Mouse (Mus musculus) CD8-positive naive resting alpha-beta T cell, adult 2 months (primary cell): Measurements from ENCODE around the gene Duxbl3.
"Not testable (repeated sequence)": the region's sequence is repeated elsewhere in the genome, so short reads cannot be mapped to it uniquely, and the experiment has no call there.

ENCODE experiments used
- DNase-seq, 2 experiments: peaks; one replicate each; pipeline ENCODE4 v3.0.0; 2022; ENCODE audit warnings: low read depth in 2 of 2, low spot score in 2 of 2

Duxbl3 gene

GRCm38 (mm10) chr14:26257756-26258617, at the start of gene Duxbl3:
TSS of gene Duxbl3 (plus strand) at chr14:26257962.
- DNase-seq, result not testable (repeated sequence)

- not testable (repeated sequence) for DNase-seq
Measured at GRCm38 (mm10) chr14:26216233-26217000, 41.3 kb upstream of the Duxbl3 start.

- not testable (repeated sequence) for DNase-seq
Measured at GRCm38 (mm10) chr14:26237183-26237582, 20.6 kb upstream of the Duxbl3 start.

GRCm38 (mm10) chr14:26258729-26259128, 967 bp downstream of the Duxbl3 start:
- not testable (repeated sequence) for DNase-seq

GRCm38 (mm10) chr14:26286737-26287136, 29.0 kb downstream of the Duxbl3 start:
- not testable (repeated sequence) for DNase-seq

- DNase-seq, result no peak
Measured at GRCm38 (mm10) chr14:26293859-26294258, 36.1 kb downstream of the Duxbl3 start.

- no peak for DNase-seq
Measured at GRCm38 (mm10) chr14:26297055-26297454, 39.3 kb downstream of the Duxbl3 start.

GRCm38 (mm10) chr14:26297484-26297883, 39.7 kb downstream of the Duxbl3 start:
- no peak for DNase-seq

- no peak for DNase-seq
Measured at GRCm38 (mm10) chr14:26303111-26303510, 45.3 kb downstream of the Duxbl3 start.

- DNase-seq, result no peak
Measured at GRCm38 (mm10) chr14:26306032-26306431, 48.3 kb downstream of the Duxbl3 start.

GRCm38 (mm10) chr14:26308813-26309212, 51.1 kb downstream of the Duxbl3 start:
- no peak for DNase-seq

GRCm38 (mm10) chr14:26309511-26309910, 51.7 kb downstream of the Duxbl3 start:
- DNase-seq, result no peak

- no peak for DNase-seq
Measured at GRCm38 (mm10) chr14:26316246-26316730, 58.5 kb downstream of the Duxbl3 start.
